Mouse (Mus musculus) cerebellum, adult 2 months (tissue): ENCODE data around the gene Etl4.

Experiments used
- CTCF ChIP-seq: fragments of 200-500 bp; IDR thresholded peaks from 2 replicates; pipeline ENCODE4 v1.5.1; 2011; ENCODE audit warnings: low read depth, mild to moderate bottlenecking, control low read depth, low read length, moderate library complexity, borderline replicate concordance; ENCODE audit not compliant: insufficient read depth
- POLR2A ChIP-seq: fragments of 200-500 bp; IDR thresholded peaks from 2 replicates; pipeline ENCODE4 v1.6.1; 2011; ENCODE audit warnings: low read length, control low read depth, borderline replicate concordance; ENCODE audit not compliant: insufficient read depth

DNA sequence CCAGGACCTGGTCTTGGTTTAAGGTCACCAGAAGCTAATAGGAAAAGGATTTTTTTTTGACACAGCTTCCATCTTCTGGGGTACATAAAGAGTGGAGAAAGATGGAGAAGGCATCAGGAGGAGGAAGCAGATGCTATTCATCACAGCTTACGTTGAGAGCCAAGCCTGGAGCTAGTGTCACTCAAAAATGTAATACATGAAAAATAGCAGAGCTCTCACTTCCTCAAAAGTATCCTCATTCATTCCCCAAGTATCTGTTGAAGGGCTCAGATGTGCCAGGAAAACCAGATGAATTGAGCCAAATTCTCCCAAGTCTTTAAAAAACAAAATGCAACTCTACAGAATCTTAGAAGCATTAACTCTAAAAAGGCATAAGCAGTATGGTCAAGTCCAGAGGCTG is 297.1 kb downstream of the Etl4 start:
- TF ChIP-seq POLR2A (no peak), CTCF (no peak)
